Comparison of ENCODE assay signal across 8 mouse cellular contexts in the genomic region with DNA sequence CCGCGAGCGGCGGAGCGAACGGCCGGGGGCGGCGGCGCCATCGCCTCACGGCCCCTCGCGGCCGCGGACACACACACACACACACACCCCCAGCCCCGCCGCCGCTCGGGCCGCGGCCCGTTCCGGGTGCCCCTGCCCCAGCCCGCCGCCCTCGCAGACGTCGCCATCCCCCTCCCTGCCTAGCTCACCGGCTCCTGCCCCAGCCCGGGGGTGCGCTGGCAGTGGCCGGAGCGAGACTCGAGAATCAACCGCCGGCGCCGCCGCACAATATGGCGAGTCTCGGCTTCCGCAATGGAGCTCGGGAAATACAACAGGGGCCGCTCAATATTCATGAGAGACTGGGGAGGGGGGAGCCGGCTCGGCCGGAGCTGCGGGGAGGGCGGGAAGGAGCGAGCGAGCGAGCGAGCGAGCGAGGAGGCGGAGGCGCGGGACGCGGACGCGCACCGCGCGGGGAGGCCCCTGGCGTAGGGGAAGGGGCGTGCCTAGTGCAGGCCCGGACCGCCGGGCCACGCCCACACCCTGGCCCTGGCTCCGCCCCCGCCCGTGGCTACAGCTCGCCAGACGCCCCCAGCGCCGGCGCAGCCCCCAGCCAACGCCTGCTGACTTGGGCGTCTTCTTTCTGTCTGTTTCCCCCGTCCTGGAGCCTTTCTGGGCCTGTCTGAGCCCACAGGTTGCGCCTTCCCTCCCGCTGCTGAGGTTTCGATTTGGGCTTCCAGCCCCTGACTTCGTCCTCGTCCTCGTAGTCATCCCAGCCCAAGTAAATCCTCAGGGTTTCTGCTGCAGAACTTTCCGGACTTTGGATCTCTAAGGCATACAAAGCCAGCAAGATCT. TPM values are rescaled to one million over a fixed set of nuclear protein-coding genes. Genes with fewer than 3 reads are reported as not detected.
DNase-seq lines count a peak whose midpoint lies in the region; ATAC-seq and TF ChIP-seq lines count a peak whose summit lies in the region.

A gene (minus strand): TSS at position 425 of the 831 bp plus-strand sequence.

- H3K27me3 ChIP-seq in forebrain, embryonic 15.5 days = no peaks in the 10 kb centered on the region

- DNase-seq in ES-CJ7 (ENCODE audit: low read depth, low spot score) = peak; percentile 96
- DNase-seq in cerebellum, adult 11 months = peak; percentile 87
- DNase-seq in heart, postnatal 25 days (ENCODE audit: low spot score) = peak; percentile 88
- DNase-seq in layer of hippocampus, adult 18-20 months (ENCODE audit: low spot score in 2 of 2) = peak; percentile 83 to 89
- DNase-seq in lung, adult 2 months = peak; percentile 91
- peak; percentile 89 to 91 for DNase-seq in thymus, adult 18-20 months

- 1% methylated on average over 57 of the region's 90 CpGs for WGBS in forebrain, embryonic 15.5 days
- WGBS in lung, adult 2 months = under 1% methylated on average over 82 of the region's 90 CpGs

- peak; percentile 63; the same call in 1 of the 2 replicates for TF ChIP-seq POLR2A in lung, adult 2 months (IDR thresholded peaks at IDR 0.05; ENCODE audit: borderline replicate concordance, extremely low read depth, low read depth, low read length)

- peak within 1 kb of the TSS; percentile 96 for H3K27ac ChIP-seq in forebrain, embryonic 15.5 days (replicated peaks)

- H3K36me3 ChIP-seq in forebrain, embryonic 15.5 days = no peaks in the 10 kb centered on the region

- peak within 1 kb of the TSS; percentile 63 for H3K4me2 ChIP-seq in forebrain, embryonic 15.5 days (replicated peaks)

- H3K9me3 ChIP-seq in forebrain, embryonic 15.5 days = no peaks in the 10 kb centered on the region

- peaks cover 19% of the 10 kb centered on the region for H3K4me1 ChIP-seq in forebrain, embryonic 15.5 days
- H3K4me1 ChIP-seq in lung, adult 2 months (ENCODE audit: control insufficient read depth, insufficient read depth, low read length) = peaks cover 3% of the 10 kb centered on the region; the same call in 1 of the 2 replicates

- no peak for TF ChIP-seq CTCF in lung, adult 2 months (IDR thresholded peaks at IDR 0.05; ENCODE audit: insufficient read depth, low read length)

- peak within 1 kb of the TSS; percentile 97 for H3K9ac ChIP-seq in forebrain, embryonic 15.5 days (replicated peaks)

- ATAC-seq in forebrain, embryonic 15.5 days (replicated peaks) = peak; percentile 98
- peak; percentile 89 for ATAC-seq in neutrophil, adult 5-6 weeks (ENCODE audit: extremely low read depth, insufficient number of reproducible peaks, low FRiP score, poor library complexity, severe bottlenecking)

- peak within 1 kb of the TSS; percentile 93 for H3K4me3 ChIP-seq in forebrain, embryonic 15.5 days
- peak within 1 kb of the TSS; percentile 82 for H3K4me3 ChIP-seq in lung, adult 2 months (replicated peaks; ENCODE audit: extremely low read depth, low read depth, low read length)

- intact Hi-C loops in heart, postnatal 25 days (cut with DNase I) = no loop called here

RNA-seq across cellular contexts. Expression of the gene that starts here (rescaled TPM):
- 104 and 111 TPM in 2 replicates for polyA plus RNA-seq in forebrain, embryonic 15.5 days (2015; fragmentation: Nextera tagmentation; extraction: Ambion mirVana)
- 10 to 100 TPM; 15.6 to 18.3 TPM for total RNA-seq in heart, postnatal 25 days (2021)
- total RNA-seq in layer of hippocampus, adult 18-20 months (2021) = 10 to 100 TPM; 42.6 to 47.0 TPM
- 9.4 and 12.0 TPM in 2 replicates for polyA plus RNA-seq in lung, adult 2 months (2012; rRNA removed)
- total RNA-seq in neutrophil, adult 5-6 weeks (2017) = 90.8 and 93.3 TPM in 2 replicates

Comparison
In these comparisons a context has a peak if more than half of its experiments do, and no peak if none do; other contexts are left out.
1. Peak in every context shown above with its lines: DNase-seq, ATAC-seq, H3K4me3 ChIP-seq and H3K27ac ChIP-seq.